Mouse (Mus musculus): ENCODE measurements at regions not wholly inside any gene's neighbourhood (a gene's known extent, or its start where the extent isn't known, plus 50 kb on each side); places are given as distances from the start of the nearest gene placed in this dataset.
A peak's percentile ranks its signal among the peaks of the same experiment; 100 is the strongest.
"Not testable (repeated sequence)": the region's sequence is repeated elsewhere in the genome, so short reads cannot be mapped to it uniquely, and the experiment has no call there.

- no peak overlapping the region for H3K9ac ChIP-seq (replicated peaks; ENCODE audit: low read depth, low read length)
- H3K27ac ChIP-seq (ENCODE audit: low read length): no peak overlapping the region
- ATAC-seq: no peak
- H3K4me1 ChIP-seq (replicated peaks; ENCODE audit: control insufficient read depth, insufficient read depth, low read length): no peaks in the 10 kb centered on the region
- no peaks in the 10 kb centered on the region for H3K9me3 ChIP-seq (ENCODE audit: control insufficient read depth, low read length)
- no peaks in the 10 kb centered on the region for H3K36me3 ChIP-seq (ENCODE audit: control insufficient read depth, insufficient read depth)
- no peak overlapping the region for H3K4me2 ChIP-seq (ENCODE audit: low read length)
- H3K27me3 ChIP-seq (replicated peaks; ENCODE audit: control insufficient read depth, insufficient read depth, low read length): no peaks in the 10 kb centered on the region
- H3K4me3 ChIP-seq (replicated peaks; ENCODE audit: low read length): no peak overlapping the region
Measured at GRCm38 (mm10) chr4:23621208-23621607, 875.0 kb upstream of the Mms22l start.

- no peaks in the 10 kb centered on the region for H3K9me3 ChIP-seq (ENCODE audit: control insufficient read depth, low read length)
- no peaks in the 10 kb centered on the region for H3K27me3 ChIP-seq (replicated peaks; ENCODE audit: control insufficient read depth, insufficient read depth, low read length)
- H3K9ac ChIP-seq (replicated peaks; ENCODE audit: low read depth, low read length): no peak overlapping the region
- H3K4me1 ChIP-seq (replicated peaks; ENCODE audit: control insufficient read depth, insufficient read depth, low read length): no peaks in the 10 kb centered on the region
- no peak overlapping the region for H3K27ac ChIP-seq (ENCODE audit: low read length)
- no peak overlapping the region for H3K4me2 ChIP-seq (ENCODE audit: low read length)
- no peak for ATAC-seq
- H3K36me3 ChIP-seq (ENCODE audit: control insufficient read depth, insufficient read depth): no peaks in the 10 kb centered on the region
- H3K4me3 ChIP-seq (replicated peaks; ENCODE audit: low read length): no peak overlapping the region
Measured at GRCm38 (mm10) chr4:23622231-23622630, 874.0 kb upstream of the Mms22l start.

GRCm38 (mm10) chr4:23636231-23636928, 859.9 kb upstream of the Mms22l start:
- no peak overlapping the region; the same call in 1 of the 2 replicates for H3K4me3 ChIP-seq (replicated peaks; ENCODE audit: low read length)
- no peaks in the 10 kb centered on the region for H3K9me3 ChIP-seq (ENCODE audit: control insufficient read depth, low read length)
- no peaks in the 10 kb centered on the region for H3K36me3 ChIP-seq (ENCODE audit: control insufficient read depth, insufficient read depth)
- WGBS: 20% methylated on average over 9 of the region's 9 CpGs
- H3K4me1 ChIP-seq (replicated peaks; ENCODE audit: control insufficient read depth, insufficient read depth, low read length): peaks cover 11% of the 10 kb centered on the region
- H3K4me2 ChIP-seq (ENCODE audit: low read length): peak overlapping the region; percentile 37
- H3K27me3 ChIP-seq (replicated peaks; ENCODE audit: control insufficient read depth, insufficient read depth, low read length): no peaks in the 10 kb centered on the region
- H3K9ac ChIP-seq (replicated peaks; ENCODE audit: low read depth, low read length): peak overlapping the region; percentile 14; the same call in 1 of the 2 replicates
- H3K27ac ChIP-seq (ENCODE audit: low read length): peak overlapping the region; percentile 79
- ATAC-seq: peak; percentile 86

- ATAC-seq: peak; percentile 65
- H3K36me3 ChIP-seq (ENCODE audit: control insufficient read depth, insufficient read depth): no peaks in the 10 kb centered on the region
- peak overlapping the region; percentile 79 for H3K27ac ChIP-seq (ENCODE audit: low read length)
- no peak overlapping the region for H3K4me3 ChIP-seq (replicated peaks; ENCODE audit: low read length)
- no peaks in the 10 kb centered on the region for H3K27me3 ChIP-seq (replicated peaks; ENCODE audit: control insufficient read depth, insufficient read depth, low read length)
- H3K4me2 ChIP-seq (ENCODE audit: low read length): peak overlapping the region; percentile 37
- WGBS: 23% methylated on average over 2 of the region's 2 CpGs
- H3K9me3 ChIP-seq (ENCODE audit: control insufficient read depth, low read length): no peaks in the 10 kb centered on the region
- H3K4me1 ChIP-seq (replicated peaks; ENCODE audit: control insufficient read depth, insufficient read depth, low read length): peaks cover 11% of the 10 kb centered on the region
- no peak overlapping the region for H3K9ac ChIP-seq (replicated peaks; ENCODE audit: low read depth, low read length)
Measured at GRCm38 (mm10) chr4:23636929-23637235, 859.4 kb upstream of the Mms22l start.

GRCm38 (mm10) chr4:23656671-23657070, 839.6 kb upstream of the Mms22l start:
- H3K27ac ChIP-seq (ENCODE audit: low read length); H3K4me1 ChIP-seq (replicated peaks; ENCODE audit: control insufficient read depth, insufficient read depth, low read length); H3K27me3 ChIP-seq (replicated peaks; ENCODE audit: control insufficient read depth, insufficient read depth, low read length); H3K4me3 ChIP-seq (replicated peaks; ENCODE audit: low read length); H3K9me3 ChIP-seq (ENCODE audit: control insufficient read depth, low read length); H3K4me2 ChIP-seq (ENCODE audit: low read length); ATAC-seq; H3K36me3 ChIP-seq (ENCODE audit: control insufficient read depth, insufficient read depth); H3K9ac ChIP-seq (replicated peaks; ENCODE audit: low read depth, low read length): not testable (repeated sequence)
- WGBS: 86% methylated on average over 5 of the region's 5 CpGs

GRCm38 (mm10) chr4:23668896-23669295, 827.4 kb upstream of the Mms22l start:
- no peak overlapping the region for H3K27ac ChIP-seq (ENCODE audit: low read length)
- H3K4me2 ChIP-seq (ENCODE audit: low read length): no peak overlapping the region
- ATAC-seq: 0 out of 2 replicates have a peak, but pooled peaks have one; percentile 23
- 80% methylated on average over 2 of the region's 2 CpGs for WGBS
- H3K36me3 ChIP-seq (ENCODE audit: control insufficient read depth, insufficient read depth): no peaks in the 10 kb centered on the region
- H3K4me1 ChIP-seq (replicated peaks; ENCODE audit: control insufficient read depth, insufficient read depth, low read length): no peaks in the 10 kb centered on the region
- no peak overlapping the region for H3K9ac ChIP-seq (replicated peaks; ENCODE audit: low read depth, low read length)
- H3K27me3 ChIP-seq (replicated peaks; ENCODE audit: control insufficient read depth, insufficient read depth, low read length): no peaks in the 10 kb centered on the region
- no peak overlapping the region for H3K4me3 ChIP-seq (replicated peaks; ENCODE audit: low read length)
- H3K9me3 ChIP-seq (ENCODE audit: control insufficient read depth, low read length): no peaks in the 10 kb centered on the region

- H3K4me3 ChIP-seq (replicated peaks; ENCODE audit: low read length): no peak overlapping the region
- ATAC-seq: no peak
Measured at GRCm38 (mm10) chr4:23703626-23704025, 792.6 kb upstream of the Mms22l start.

GRCm38 (mm10) chr4:23710716-23711115, 785.5 kb upstream of the Mms22l start:
- H3K4me1 ChIP-seq (replicated peaks; ENCODE audit: control insufficient read depth, insufficient read depth, low read length): no peaks in the 10 kb centered on the region
- no peak overlapping the region for H3K4me3 ChIP-seq (replicated peaks; ENCODE audit: low read length)
- H3K9me3 ChIP-seq (ENCODE audit: control insufficient read depth, low read length): no peaks in the 10 kb centered on the region
- no peak for ATAC-seq
- H3K27me3 ChIP-seq (replicated peaks; ENCODE audit: control insufficient read depth, insufficient read depth, low read length): no peaks in the 10 kb centered on the region
- H3K9ac ChIP-seq (replicated peaks; ENCODE audit: low read depth, low read length): no peak overlapping the region
- 89% methylated on average over 2 of the region's 2 CpGs for WGBS
- H3K27ac ChIP-seq (ENCODE audit: low read length): no peak overlapping the region
- no peaks in the 10 kb centered on the region for H3K36me3 ChIP-seq (ENCODE audit: control insufficient read depth, insufficient read depth)
- H3K4me2 ChIP-seq (ENCODE audit: low read length): no peak overlapping the region

More at GRCm38 (mm10) chr4:23703626-23704025, 792.6 kb upstream of the Mms22l start:
- no peak overlapping the region for H3K27ac ChIP-seq (ENCODE audit: low read length)
- no peaks in the 10 kb centered on the region for H3K36me3 ChIP-seq (ENCODE audit: control insufficient read depth, insufficient read depth)
- no peaks in the 10 kb centered on the region for H3K4me1 ChIP-seq (replicated peaks; ENCODE audit: control insufficient read depth, insufficient read depth, low read length)
- H3K9ac ChIP-seq (replicated peaks; ENCODE audit: low read depth, low read length): no peak overlapping the region
- no peaks in the 10 kb centered on the region for H3K27me3 ChIP-seq (replicated peaks; ENCODE audit: control insufficient read depth, insufficient read depth, low read length)
- no peak overlapping the region for H3K4me2 ChIP-seq (ENCODE audit: low read length)
- no peaks in the 10 kb centered on the region for H3K9me3 ChIP-seq (ENCODE audit: control insufficient read depth, low read length)

GRCm38 (mm10) chr4:23713781-23714415, 782.4 kb upstream of the Mms22l start:
- no peak overlapping the region for H3K27ac ChIP-seq (ENCODE audit: low read length)
- no peak for ATAC-seq
- 84% methylated on average over 8 of the region's 8 CpGs for WGBS
- H3K36me3 ChIP-seq (ENCODE audit: control insufficient read depth, insufficient read depth): no peaks in the 10 kb centered on the region
- H3K4me3 ChIP-seq (replicated peaks; ENCODE audit: low read length): no peak overlapping the region
- no peak overlapping the region for H3K9ac ChIP-seq (replicated peaks; ENCODE audit: low read depth, low read length)
- no peaks in the 10 kb centered on the region for H3K9me3 ChIP-seq (ENCODE audit: control insufficient read depth, low read length)
- H3K27me3 ChIP-seq (replicated peaks; ENCODE audit: control insufficient read depth, insufficient read depth, low read length): no peaks in the 10 kb centered on the region
- H3K4me1 ChIP-seq (replicated peaks; ENCODE audit: control insufficient read depth, insufficient read depth, low read length): no peaks in the 10 kb centered on the region
- H3K4me2 ChIP-seq (ENCODE audit: low read length): no peak overlapping the region
